26 mouse cellular contexts compared by ENCODE assay signal in the genomic region with DNA sequence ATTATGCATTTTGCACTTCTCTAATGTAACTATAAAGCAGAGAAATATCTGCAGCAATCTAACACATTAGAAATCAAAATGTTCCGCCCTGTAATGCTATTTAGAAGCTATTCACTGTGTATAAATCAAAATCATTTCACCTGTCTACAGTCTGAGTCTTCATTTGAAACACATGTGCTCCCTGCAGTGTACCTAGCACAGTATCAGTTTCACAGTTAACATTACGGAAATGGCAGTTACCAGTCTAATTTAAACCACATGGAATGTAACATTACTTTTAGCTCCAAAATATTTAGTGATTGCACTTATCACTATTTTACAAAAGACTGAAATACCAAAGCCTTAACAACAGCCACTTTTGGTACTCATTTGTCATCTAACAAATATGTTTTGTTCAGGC. TPM values are rescaled to one million over a fixed set of nuclear protein-coding genes. Genes with fewer than 3 reads are reported as not detected.
DNase-seq lines count a peak whose midpoint lies in the region; ATAC-seq lines count a peak whose summit lies in the region.
"Had no signal": no experiment of that assay in that cellular context is flagged by ENCODE, and none has a peak within 500 bp of the region (broad histone marks: within the 10 kb centered on the region; RNA-seq: fewer than 3 reads in every experiment).

No protein-coding gene starts in this region.

- DNase-seq in embryonic facial prominence, embryonic 11.5 days (ENCODE audit: low spot score) = peak; percentile 63
- no peak for DNase-seq in embryonic facial prominence, embryonic 10.5 days (ENCODE audit: low spot score)
- peak; percentile 64 for DNase-seq in hindlimb bud, embryonic 11.5 days (ENCODE audit: extremely low spot score, low read depth, low spot score)
- DNase-seq in kidney, postnatal 36 days = no peak
- no peak for DNase-seq in cerebellum, adult 11 months
- DNase-seq: adrenal gland, adult 2 months; adrenal gland, postnatal 14 days; cerebellum, adult 11-12 months; cerebellum, adult 8-10 months; cerebellum, postnatal 10 days; cerebellum, postnatal 36 days; gastrocnemius, postnatal 10 days; gastrocnemius, postnatal 36 days; heart, adult 2 months; heart, postnatal 14 days; heart, postnatal 4 days had no signal

- no peak overlapping the region for H3K9ac ChIP-seq in embryonic facial prominence, embryonic 11.5 days (replicated peaks; ENCODE audit: low read length)
- no peak overlapping the region for H3K9ac ChIP-seq in limb, embryonic 13.5 days
- H3K9ac ChIP-seq: embryonic facial prominence, embryonic 13.5 days; forebrain, embryonic 12.5 days; forebrain, embryonic 15.5 days; heart, embryonic 13.5 days; hindbrain, embryonic 14.5 days had no signal

- H3K4me2 ChIP-seq in embryonic facial prominence, embryonic 11.5 days (ENCODE audit: low read depth, low read length) = no peak overlapping the region
- no peak overlapping the region for H3K4me2 ChIP-seq in limb, embryonic 13.5 days (replicated peaks)
- H3K4me2 ChIP-seq: embryonic facial prominence, embryonic 13.5 days; forebrain, embryonic 12.5 days; forebrain, embryonic 15.5 days; heart, embryonic 13.5 days; hindbrain, embryonic 14.5 days had no signal

- no peak overlapping the region for H3K27ac ChIP-seq in embryonic facial prominence, embryonic 11.5 days (replicated peaks; ENCODE audit: low read depth, low read length)
- H3K27ac ChIP-seq in embryonic facial prominence, embryonic 10.5 days (replicated peaks) = no peak overlapping the region
- H3K27ac ChIP-seq in limb, embryonic 13.5 days = no peak overlapping the region
- H3K27ac ChIP-seq: embryonic facial prominence, embryonic 13.5 days; forebrain, embryonic 12.5 days; forebrain, embryonic 15.5 days; heart, adult 2 months; heart, embryonic 10.5 days; heart, embryonic 13.5 days; hindbrain, embryonic 14.5 days; hindbrain, postnatal 0 days had no signal

- H3K27me3 ChIP-seq in embryonic facial prominence, embryonic 11.5 days (ENCODE audit: control insufficient read depth, insufficient read depth, low read length) = no peaks in the 10 kb centered on the region
- peaks cover 64% of the 10 kb centered on the region for H3K27me3 ChIP-seq in embryonic facial prominence, embryonic 10.5 days (replicated peaks; ENCODE audit: low read depth, poor library complexity, severe bottlenecking)
- peaks cover 21% of the 10 kb centered on the region for H3K27me3 ChIP-seq in limb, embryonic 13.5 days
- H3K27me3 ChIP-seq: forebrain, embryonic 15.5 days; heart, embryonic 13.5 days had no signal

- H3K4me3 ChIP-seq in embryonic facial prominence, embryonic 11.5 days (ENCODE audit: low read depth, low read length) = no peak overlapping the region
- no peak overlapping the region for H3K4me3 ChIP-seq in embryonic facial prominence, embryonic 10.5 days
- H3K4me3 ChIP-seq in limb, embryonic 13.5 days = no peak overlapping the region
- H3K4me3 ChIP-seq: embryonic facial prominence, embryonic 13.5 days; erythroblast, embryonic 14.5 days; forebrain, embryonic 12.5 days; forebrain, embryonic 15.5 days; heart, adult 2 months; heart, embryonic 10.5 days; heart, embryonic 13.5 days had no signal

- no peak for ATAC-seq in embryonic facial prominence, embryonic 11.5 days (replicated peaks; ENCODE audit: insufficient number of reproducible peaks, low FRiP score, low TSS enrichment, low read depth)
- ATAC-seq in limb, embryonic 13.5 days (ENCODE audit: low FRiP score, low read depth) = 0 out of 2 replicates have a peak, but pooled peaks have one; percentile 51
- ATAC-seq: CD4-positive, CD25-positive, alpha-beta regulatory T cell, adult 4 months; forebrain, embryonic 15.5 days; hindbrain, postnatal 0 days had no signal

- no peaks in the 10 kb centered on the region for H3K9me3 ChIP-seq in embryonic facial prominence, embryonic 11.5 days (replicated peaks; ENCODE audit: control insufficient read depth, low read length)
- no peaks in the 10 kb centered on the region for H3K9me3 ChIP-seq in embryonic facial prominence, embryonic 10.5 days
- H3K9me3 ChIP-seq in limb, embryonic 13.5 days = no peaks in the 10 kb centered on the region
- H3K9me3 ChIP-seq: embryonic facial prominence, embryonic 13.5 days; forebrain, embryonic 12.5 days; forebrain, embryonic 15.5 days; heart, embryonic 10.5 days; heart, embryonic 13.5 days had no signal

- no peaks in the 10 kb centered on the region for H3K4me1 ChIP-seq in embryonic facial prominence, embryonic 11.5 days (ENCODE audit: control insufficient read depth, insufficient read depth, low read length)
- no peaks in the 10 kb centered on the region for H3K4me1 ChIP-seq in embryonic facial prominence, embryonic 10.5 days
- H3K4me1 ChIP-seq in limb, embryonic 13.5 days = 0 out of 2 replicates have a peak, but pooled peaks cover 5% of the 10 kb centered on the region
- H3K4me1 ChIP-seq: forebrain, embryonic 12.5 days; heart, embryonic 10.5 days had no signal

- H3K36me3 ChIP-seq in embryonic facial prominence, embryonic 11.5 days (replicated peaks; ENCODE audit: control insufficient read depth, insufficient read depth, low read depth, low read length) = no peaks in the 10 kb centered on the region
- no peaks in the 10 kb centered on the region; the same call in 1 of the 2 replicates for H3K36me3 ChIP-seq in embryonic facial prominence, embryonic 10.5 days (replicated peaks)
- no peaks in the 10 kb centered on the region for H3K36me3 ChIP-seq in limb, embryonic 13.5 days
- H3K36me3 ChIP-seq: embryonic facial prominence, embryonic 13.5 days; forebrain, embryonic 12.5 days; forebrain, embryonic 15.5 days; heart, embryonic 10.5 days had no signal

- 57% methylated on average over 2 of the region's 2 CpGs for WGBS in embryonic facial prominence, embryonic 11.5 days
- WGBS in embryonic facial prominence, embryonic 10.5 days = 64% methylated on average over 2 of the region's 2 CpGs
- 38% methylated on average over 2 of the region's 2 CpGs for WGBS in limb, embryonic 13.5 days

RNA-seq across cellular contexts. Expression of gene Trappc2, which starts 5.6 kb away (rescaled TPM):
- polyA plus RNA-seq in embryonic facial prominence, embryonic 11.5 days (2014; fragmentation: Nextera tagmentation; extraction: Ambion mirVana) = 29.2 and 30.8 TPM in 2 replicates
- 23.1 and 25.0 TPM in 2 replicates for polyA plus RNA-seq in embryonic facial prominence, embryonic 10.5 days (2016; fragmentation: Nextera tagmentation; extraction: Ambion mirVana)
- 20.8 and 22.8 TPM in 2 replicates for polyA plus RNA-seq in limb, embryonic 13.5 days (2015; fragmentation: Nextera tagmentation; extraction: Ambion mirVana)

RNA-seq across cellular contexts. Expression of gene Ofd1, which starts 5.7 kb away (rescaled TPM):
- polyA plus RNA-seq in embryonic facial prominence, embryonic 11.5 days (2014; fragmentation: Nextera tagmentation; extraction: Ambion mirVana) = 8.2 and 9.8 TPM in 2 replicates
- 6.4 and 6.5 TPM in 2 replicates for polyA plus RNA-seq in embryonic facial prominence, embryonic 10.5 days (2016; fragmentation: Nextera tagmentation; extraction: Ambion mirVana)
- 6.8 and 8.0 TPM in 2 replicates for polyA plus RNA-seq in limb, embryonic 13.5 days (2015; fragmentation: Nextera tagmentation; extraction: Ambion mirVana)

RNA-seq across cellular contexts. Expression of gene Rab9, which starts 44.9 kb away (rescaled TPM):
- polyA plus RNA-seq in embryonic facial prominence, embryonic 11.5 days (2014; fragmentation: Nextera tagmentation; extraction: Ambion mirVana) = 60.1 and 66.8 TPM in 2 replicates
- polyA plus RNA-seq in embryonic facial prominence, embryonic 10.5 days (2016; fragmentation: Nextera tagmentation; extraction: Ambion mirVana) = 43.1 and 45.7 TPM in 2 replicates
- polyA plus RNA-seq in limb, embryonic 13.5 days (2015; fragmentation: Nextera tagmentation; extraction: Ambion mirVana) = 55.6 and 58.7 TPM in 2 replicates

Comparison
In these comparisons a context has a peak if more than half of its experiments do, and no peak if none do; other contexts are left out.
1. DNase-seq: peak in embryonic facial prominence, embryonic 11.5 days (single experiment) and hindlimb bud, embryonic 11.5 days (single experiment); none in embryonic facial prominence, embryonic 10.5 days (single experiment), kidney, postnatal 36 days (0 of 2) and cerebellum, adult 11 months (single experiment).